Comparison of ENCODE assay signal across 19 mouse cellular contexts in the genomic region with DNA sequence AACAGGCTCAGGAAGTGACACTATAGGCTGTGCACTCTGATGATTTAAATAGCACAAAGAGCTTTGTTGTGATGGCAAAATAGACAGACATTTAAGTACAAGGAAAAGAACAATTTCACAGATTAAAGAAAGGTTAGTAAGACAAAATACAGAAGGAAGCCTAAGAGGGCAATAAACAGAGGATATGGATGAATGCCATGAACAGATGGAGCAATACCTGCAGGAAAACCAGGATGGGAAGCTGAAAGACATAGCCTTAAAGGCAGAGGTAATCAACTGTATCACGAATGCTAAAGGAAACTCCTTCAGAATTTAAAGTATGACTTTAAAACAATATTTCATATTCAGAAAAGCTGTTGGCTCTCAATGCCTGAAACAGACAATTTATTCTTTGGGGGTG.
"Had no signal": no experiment of that assay in that cellular context is flagged by ENCODE, and none has a peak within 500 bp of the region (broad histone marks: within the 10 kb centered on the region; RNA-seq: fewer than 3 reads in every experiment).

No protein-coding gene starts in this region.

- DNase-seq: lung, adult 18-20 months; lung, embryonic 14.5 days; lung, postnatal 10 days; lung, postnatal 4 days; midbrain, embryonic 14.5 days; retina, postnatal 1 day; right cerebral cortex, adult 18-20 months; right cerebral cortex, postnatal 25 days; right cerebral cortex, postnatal 4 days; spleen, adult 18-20 months; thymus, adult 18-20 months; thymus, postnatal 14 days; thymus, postnatal 36 days had no signal

- H3K9ac ChIP-seq: lung, embryonic 14.5 days; midbrain, embryonic 12.5 days; neural tube, embryonic 13.5 days; neural tube, embryonic 15.5 days had no signal

- H3K27me3 ChIP-seq: midbrain, embryonic 12.5 days; neural tube, embryonic 13.5 days; neural tube, embryonic 15.5 days had no signal

- H3K27ac ChIP-seq: midbrain, embryonic 10.5 days; midbrain, embryonic 12.5 days; neural tube, embryonic 15.5 days had no signal

- H3K4me3 ChIP-seq: midbrain, embryonic 10.5 days; midbrain, embryonic 12.5 days; myocyte; neural tube, embryonic 13.5 days; neural tube, embryonic 15.5 days had no signal

- H3K4me2 ChIP-seq: lung, embryonic 14.5 days; midbrain, embryonic 12.5 days; neural tube, embryonic 13.5 days; neural tube, embryonic 15.5 days had no signal

- ATAC-seq: midbrain, embryonic 16.5 days had no signal

- H3K4me1 ChIP-seq: midbrain, embryonic 10.5 days; midbrain, embryonic 12.5 days; neural tube, embryonic 15.5 days had no signal

- H3K9me3 ChIP-seq: midbrain, embryonic 10.5 days; midbrain, embryonic 12.5 days; neural tube, embryonic 13.5 days; neural tube, embryonic 15.5 days had no signal

- H3K36me3 ChIP-seq: neural tube, embryonic 13.5 days; neural tube, embryonic 15.5 days had no signal
